Mouse (Mus musculus) urinary bladder, postnatal 25 days (tissue): ENCODE measurements around the gene Smarcd1.
A peak's percentile ranks its signal among the peaks of the same experiment; 100 is the strongest.

Source experiments
- DNase-seq: peaks from one replicate; pipeline ENCODE4 v3.0.0; 2022; ENCODE audit warnings: low spot score

The Smarcd1 gene

GRCm38 (mm10) chr15:99733186-99733585 lies 31.3 kb downstream of the Smarcd1 start:
- no peak for DNase-seq

- DNase-seq = peak; percentile 100
Observed at GRCm38 (mm10) chr15:99735631-99736030, 33.7 kb downstream of the Smarcd1 start.

- no peak for DNase-seq
Observed at GRCm38 (mm10) chr15:99736675-99737074, 34.7 kb downstream of the Smarcd1 start.

DNA sequence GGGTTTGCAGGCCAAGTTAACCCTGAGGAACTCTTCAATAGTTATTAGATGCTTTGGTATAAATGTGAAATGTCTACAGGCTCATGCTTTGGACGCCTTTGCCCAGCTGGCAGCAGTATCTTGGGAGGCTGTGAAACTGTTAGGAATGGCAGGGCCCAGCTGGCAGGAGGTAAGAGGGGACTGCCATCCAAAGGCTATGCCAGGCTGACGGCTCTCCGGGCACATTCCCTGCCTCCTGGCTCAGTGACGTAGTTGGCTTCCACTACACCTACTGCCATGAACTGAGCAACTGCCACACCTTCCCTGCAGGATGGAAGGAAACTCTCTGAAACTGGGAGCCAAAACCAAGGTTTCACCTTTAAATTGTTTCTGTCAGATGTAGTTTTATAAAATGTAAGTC lies 38.3 kb downstream of the Smarcd1 start:
- no peak for DNase-seq

DNA sequence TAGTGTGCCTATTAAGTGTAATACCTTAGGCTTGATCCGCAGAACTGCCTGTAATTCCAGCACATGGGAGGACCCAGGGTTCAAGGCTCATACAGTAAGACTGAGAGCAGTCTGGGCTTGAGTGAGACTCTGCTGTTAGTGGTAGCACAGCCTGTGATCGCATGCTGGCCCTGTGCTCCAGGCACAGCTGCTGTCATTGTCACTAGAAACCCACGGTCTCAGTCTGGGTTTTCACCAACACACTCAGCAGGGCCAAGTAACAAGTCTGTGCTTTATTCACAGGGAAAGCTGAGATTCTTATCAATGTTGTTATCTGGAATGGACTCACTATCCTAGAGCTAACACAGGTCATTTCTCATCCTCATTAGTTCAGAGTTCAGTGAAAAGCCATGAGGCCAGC lies 52.3 kb downstream of the Smarcd1 start:
- DNase-seq = no peak
